Mouse (Mus musculus) embryonic fibroblast, embryonic 13.5 days (primary cell): ENCODE measurements around the gene Jade2.

Source experiments
- CTCF ChIP-seq: IDR thresholded peaks from 2 replicates; pipeline ENCODE4 v1.5.1; 2011; ENCODE audit warnings: mild to moderate bottlenecking, control low read depth, low read length, moderate library complexity, borderline replicate concordance; ENCODE audit not compliant: insufficient read depth
- POLR2A ChIP-seq: IDR thresholded peaks from 2 replicates; pipeline ENCODE4 v1.6.1; 2011; ENCODE audit warnings: low read depth, mild to moderate bottlenecking, control low read depth, low read length, moderate library complexity

DNA sequence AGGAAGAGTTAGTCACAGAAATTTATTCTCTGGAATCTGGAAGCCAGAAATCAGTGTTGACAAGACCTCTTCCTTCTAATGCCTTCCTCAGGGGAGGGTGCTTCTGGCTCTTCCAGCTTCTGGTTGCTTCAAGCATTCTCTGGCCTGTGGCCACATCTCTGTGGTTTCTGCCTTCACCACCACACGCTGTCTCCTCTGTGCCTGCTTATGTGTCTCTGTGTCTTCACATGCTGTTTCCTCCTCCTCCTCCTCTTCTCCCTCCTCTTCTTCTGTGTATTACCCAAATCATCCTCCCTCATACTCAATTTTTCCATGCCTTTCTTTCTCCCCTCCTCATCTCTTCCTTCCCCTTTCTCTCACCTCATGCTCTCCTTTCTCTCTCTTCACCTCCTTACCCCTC, 17.6 kb upstream of the Jade2 start:
- no peak for TF ChIP-seq POLR2A
- no peak for TF ChIP-seq CTCF
